Mouse (Mus musculus) kidney, adult 2 months (tissue): ENCODE results near the gene Tha1.

ENCODE experiments used
- CTCF ChIP-seq: fragments of 200-500 bp; conservative IDR thresholded peaks from 2 replicates; pipeline ENCODE4 v1.5.1; 2011; ENCODE audit warnings: low read depth, mild to moderate bottlenecking, control low read depth, low read length, moderate library complexity, mixed read lengths; ENCODE audit not compliant: insufficient read depth, insufficient read length
- POLR2A ChIP-seq: fragments of 200-500 bp; IDR thresholded peaks from one replicate; pipeline ENCODE4 v1.6.1; 2011; ENCODE audit warnings: low read depth, low read length, control low read depth

GRCm38 (mm10) chr11:117829671-117830215, 43.5 kb downstream of the Tha1 start:
- no peak for TF ChIP-seq POLR2A
- no peak for TF ChIP-seq CTCF
